Mouse (Mus musculus): ENCODE measurements around the gene Decr2. TPM values are rescaled to one million over a fixed set of nuclear protein-coding genes. Genes with fewer than 3 reads are reported as not detected.
"Not testable (repeated sequence)": the region's sequence is repeated elsewhere in the genome, so short reads cannot be mapped to it uniquely, and the experiment has no call there.

The Decr2 gene
- total RNA-seq (2021): 18.5 and 22.6 TPM in 2 replicates
- long read RNA-seq, transcript Decr2-201 (9 exons, 2,224 nt): major isoform, 81 of 100 reads
- long read RNA-seq, partial matches to known transcripts: 8 of 100 reads
- long read RNA-seq, other reads (novel, unspliced or antisense): 11 of 100 reads

GRCm38 (mm10) chr17:26089905-26090632 lies at the start of gene Decr2:
TSS of gene Decr2 (minus strand) at chr17:26090337.
- DNase-seq: peak; percentile 91

GRCm38 (mm10) chr17:26138901-26139381 lies 48.8 kb upstream of the Decr2 start:
- DNase-seq: peak; percentile 54

GRCm38 (mm10) chr17:26138239-26138836 lies 48.2 kb upstream of the Decr2 start, which contains the start of gene Axin1:
TSS of gene Axin1 (plus strand) at chr17:26138688.
- DNase-seq: peak; percentile 93

GRCm38 (mm10) chr17:26137751-26138130 lies 47.6 kb upstream of the Decr2 start:
- DNase-seq: no peak

GRCm38 (mm10) chr17:26137106-26137750 lies 47.1 kb upstream of the Decr2 start:
- no peak for DNase-seq

- no peak for DNase-seq
Measured at GRCm38 (mm10) chr17:26131856-26132853, 42.0 kb upstream of the Decr2 start.

GRCm38 (mm10) chr17:26131062-26131732 lies 41.1 kb upstream of the Decr2 start:
- DNase-seq: no peak

- no peak for DNase-seq
Measured at GRCm38 (mm10) chr17:26125226-26125625, 35.1 kb upstream of the Decr2 start.

- no peak for DNase-seq
Measured at GRCm38 (mm10) chr17:26124560-26124959, 34.4 kb upstream of the Decr2 start.

GRCm38 (mm10) chr17:26123267-26123684 lies 33.1 kb upstream of the Decr2 start, which contains the start of gene Mrpl28:
TSS of gene Mrpl28 (plus strand) at chr17:26123500.
- DNase-seq: peak; percentile 93

- DNase-seq: no peak
Measured at GRCm38 (mm10) chr17:26122431-26123140, 32.4 kb upstream of the Decr2 start.

- DNase-seq: peak; percentile 63
Measured at GRCm38 (mm10) chr17:26119766-26120710, 29.9 kb upstream of the Decr2 start.

GRCm38 (mm10) chr17:26116503-26117258 lies 26.5 kb upstream of the Decr2 start:
- no peak for DNase-seq

GRCm38 (mm10) chr17:26115956-26116487 lies 25.9 kb upstream of the Decr2 start:
- DNase-seq: no peak

GRCm38 (mm10) chr17:26115205-26115898 lies 25.2 kb upstream of the Decr2 start:
- no peak for DNase-seq

GRCm38 (mm10) chr17:26114461-26114860 lies 24.3 kb upstream of the Decr2 start:
- DNase-seq: not testable (repeated sequence)

GRCm38 (mm10) chr17:26114061-26114460 lies 23.9 kb upstream of the Decr2 start:
- no peak for DNase-seq
